Mouse (Mus musculus) G1E (cell line): Measurements from ENCODE around the gene H2-Aa. TPM values are rescaled to one million over a fixed set of nuclear protein-coding genes. Genes with fewer than 3 reads are reported as not detected.

Source experiments
- ATAC-seq: 2 replicates; pipeline ENCODE4 v1.8.0; 2016; ENCODE audit warnings: mild to moderate bottlenecking; ENCODE audit not compliant: insufficient number of reproducible peaks, poor library complexity, low FRiP score, severe bottlenecking; ENCODE audit errors: extremely low read depth
- DNase-seq: peaks from one replicate; pipeline ENCODE4 v3.0.0; 2012; ENCODE audit warnings: low spot score
- H3K27me3 ChIP-seq: 2 replicates; pipeline ENCODE4 v1.6.1; 2012; ENCODE audit warnings: mild to moderate bottlenecking, low read length, inconsistent platforms; ENCODE audit not compliant: insufficient read depth
- H3K36me3 ChIP-seq: replicated peaks from 2 replicates; pipeline ENCODE3; 2012; ENCODE audit warnings: mild to moderate bottlenecking, inconsistent platforms
- H3K4me1 ChIP-seq: 2 replicates; pipeline ENCODE4 v1.6.1; 2012; ENCODE audit warnings: low read depth, low read length, inconsistent platforms, mixed read lengths; ENCODE audit not compliant: insufficient read depth
- H3K4me3 ChIP-seq: 2 replicates; pipeline ENCODE4 v1.5.1; 2012; ENCODE audit warnings: low read depth, mild to moderate bottlenecking, inconsistent platforms, low read length, moderate library complexity, mixed read lengths
- H3K9me3 ChIP-seq: replicated peaks from 2 replicates; pipeline ENCODE4 v1.6.1; 2012; ENCODE audit warnings: inconsistent platforms
- CTCF ChIP-seq: IDR thresholded peaks from 2 replicates; pipeline ENCODE4 v1.5.1; 2012; ENCODE audit warnings: low read depth, low read length, inconsistent platforms, mixed read lengths
- GATA1 ChIP-seq: IDR thresholded peaks from 2 replicates; pipeline ENCODE4 v1.6.1; 2012; ENCODE audit warnings: borderline replicate concordance, low read length, inconsistent platforms, mixed read lengths
- GATA2 ChIP-seq: IDR thresholded peaks from 2 replicates; pipeline ENCODE4 v1.6.1; 2012; ENCODE audit warnings: low read depth, low read length, inconsistent platforms, borderline replicate concordance
- POLR2AphosphoS5 ChIP-seq: IDR thresholded peaks from 2 replicates; pipeline ENCODE4 v1.6.1; 2012; ENCODE audit warnings: low read depth, low read length, inconsistent platforms; ENCODE audit not compliant: insufficient replicate concordance
- TAL1 ChIP-seq: conservative IDR thresholded peaks from 2 replicates; pipeline ENCODE4 v1.6.1; 2012; ENCODE audit warnings: low read depth, low read length, inconsistent platforms, mixed read lengths
- polyA plus RNA-seq: library from polyadenylated mRNA; stranded (reverse); fragments of >175 nt; gene quantifications from 2 replicates; pipeline ENCODE4 v1.2.3, GENCODE M21; 2012
- total RNA-seq, 2 experiments: library from RNA; stranded (forward) in 1 of 2; stranded (reverse) in 1 of 2; fragments of 200-1000 nt in 1 of 2; fragments of >200 nt in 1 of 2; fragmentation: Nextera tagmentation in 1 of 2; gene quantifications; 2 replicates each; pipeline ENCODE4 v1.2.3; 2014 to 2017

H2-Aa gene
- total and polyA plus RNA-seq, 3 experiments, result not detected

DNA sequence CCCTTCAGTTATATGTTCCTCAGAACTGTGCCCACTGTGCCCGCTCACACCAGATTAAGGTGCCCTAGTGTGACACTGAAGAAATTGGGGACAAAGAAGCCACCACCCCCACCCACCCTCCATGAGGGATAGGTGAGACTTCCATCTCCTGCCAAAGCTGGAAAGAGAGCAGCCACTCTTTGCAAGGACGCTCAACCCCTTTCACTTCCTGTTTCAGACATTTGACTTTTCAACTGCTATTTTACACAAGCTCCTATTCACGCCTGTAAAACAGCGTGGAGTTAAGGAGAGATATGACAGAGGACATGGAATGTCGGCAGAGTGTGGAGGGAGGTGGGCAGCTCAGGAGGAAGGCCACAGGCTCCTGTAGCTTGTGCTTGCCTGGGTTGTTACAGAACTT is 1.1 kb downstream of the H2-Aa start:
- TF ChIP-seq GATA1, result no peak
- TF ChIP-seq POLR2AphosphoS5, result no peak
- no peak for TF ChIP-seq TAL1
- no peak for TF ChIP-seq CTCF
- no peak for TF ChIP-seq GATA2
- Histone ChIP-seq H3K36me3 (no peaks in the 10 kb centered on the region), H3K9me3 (no peaks in the 10 kb centered on the region), H3K27me3 (peaks cover 14% of the 10 kb centered on the region), H3K4me3 (no peak overlapping the region), H3K4me1 (no peaks in the 10 kb centered on the region)
- ATAC-seq (no peak), DNase-seq (no peak)

GRCm38 (mm10) chr17:34285848-34286247 is 1.8 kb downstream of the H2-Aa start:
- Histone ChIP-seq H3K4me3 (no peak overlapping the region), H3K36me3 (no peaks in the 10 kb centered on the region), H3K27me3 (peaks cover 16% of the 10 kb centered on the region), H3K9me3 (no peaks in the 10 kb centered on the region), H3K4me1 (no peaks in the 10 kb centered on the region)
- no peak for ATAC-seq
- no peak for DNase-seq
- TF ChIP-seq GATA2 (no peak), CTCF (no peak), TAL1 (no peak), POLR2AphosphoS5 (no peak), GATA1 (no peak)

DNA sequence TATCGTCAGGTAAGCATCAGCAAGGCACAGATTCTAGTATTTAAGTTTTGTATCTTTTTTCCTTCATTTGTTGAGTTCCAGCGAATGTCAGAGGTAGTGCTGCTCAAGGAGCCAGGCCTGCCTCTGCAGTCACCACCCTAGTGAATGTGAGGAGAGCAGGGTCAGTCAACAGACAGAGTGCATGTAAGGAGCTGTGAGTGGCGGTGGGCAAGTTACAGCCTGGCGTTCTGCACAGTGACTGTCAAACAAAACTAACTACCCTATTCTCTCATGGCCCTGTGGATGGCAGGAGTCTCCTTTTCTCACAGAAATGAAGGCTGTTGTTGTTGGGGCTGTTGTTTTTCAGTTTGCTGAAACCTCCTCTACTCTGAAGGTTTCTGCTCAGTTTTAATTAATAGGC is 2.3 kb downstream of the H2-Aa start:
- DNase-seq (no peak), ATAC-seq (no peak)
- H3K9me3 ChIP-seq, result no peaks in the 10 kb centered on the region
- H3K4me3 ChIP-seq, result no peak overlapping the region
- TF ChIP-seq CTCF (no peak), GATA2 (no peak), POLR2AphosphoS5 (no peak), TAL1 (no peak), GATA1 (no peak)
- peaks cover 16% of the 10 kb centered on the region for H3K27me3 ChIP-seq
- H3K4me1 ChIP-seq, result no peaks in the 10 kb centered on the region
- H3K36me3 ChIP-seq, result no peaks in the 10 kb centered on the region

GRCm38 (mm10) chr17:34281836-34282235 is 5.8 kb downstream of the H2-Aa start:
- H3K9me3 ChIP-seq, result no peaks in the 10 kb centered on the region
- H3K27me3 ChIP-seq, result peaks cover 14% of the 10 kb centered on the region
- H3K4me1 ChIP-seq, result no peaks in the 10 kb centered on the region
- no peak for DNase-seq
- no peaks in the 10 kb centered on the region for H3K36me3 ChIP-seq
- TF ChIP-seq GATA1, result no peak
- ATAC-seq, result no peak
- H3K4me3 ChIP-seq, result no peak overlapping the region

GRCm38 (mm10) chr17:34280499-34281038 is 7.1 kb downstream of the H2-Aa start:
- ATAC-seq (no peak), DNase-seq (no peak)
- Histone ChIP-seq H3K36me3 (no peaks in the 10 kb centered on the region), H3K9me3 (no peaks in the 10 kb centered on the region), H3K4me3 (peak overlapping the region; percentile 13; the same call in 1 of the 2 replicates), H3K4me1 (no peaks in the 10 kb centered on the region), H3K27me3 (peaks cover 7% of the 10 kb centered on the region)
- TF ChIP-seq CTCF, result no peak
- TF ChIP-seq POLR2AphosphoS5, result no peak; the same call in 1 of the 2 replicates
- TF ChIP-seq TAL1, result no peak

DNA sequence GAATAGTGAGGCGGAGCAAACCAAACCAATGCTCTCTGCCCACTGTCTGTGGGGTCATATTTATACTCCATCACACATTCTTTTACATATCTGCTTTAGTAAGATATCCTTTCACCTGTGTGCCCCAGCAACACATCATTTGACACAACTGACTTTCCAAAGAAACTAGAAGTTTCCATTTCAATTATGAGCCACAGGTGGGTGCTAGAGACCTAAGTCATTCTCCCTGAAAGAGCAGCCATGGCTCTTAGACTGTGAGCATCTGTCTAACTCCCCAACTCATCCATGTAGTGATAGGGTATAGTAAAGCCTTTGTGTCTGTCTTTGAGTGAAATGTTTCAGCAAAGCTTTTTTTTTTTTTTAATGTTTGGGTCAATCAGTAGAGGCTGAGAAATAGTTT is 15.5 kb downstream of the H2-Aa start:
- no peaks in the 10 kb centered on the region for H3K4me1 ChIP-seq
- no peak for DNase-seq
- H3K4me3 ChIP-seq, result no peak overlapping the region
- no peaks in the 10 kb centered on the region for H3K36me3 ChIP-seq
- H3K9me3 ChIP-seq, result no peaks in the 10 kb centered on the region
- no peak for ATAC-seq
- no peak for TF ChIP-seq GATA2
- no peak for TF ChIP-seq CTCF
- TF ChIP-seq GATA1, result no peak
- no peak for TF ChIP-seq TAL1
- no peak for TF ChIP-seq POLR2AphosphoS5
- peaks cover 13% of the 10 kb centered on the region for H3K27me3 ChIP-seq

GRCm38 (mm10) chr17:34270940-34271339 is 16.7 kb downstream of the H2-Aa start:
- H3K9me3 ChIP-seq, result no peaks in the 10 kb centered on the region
- no peak for ATAC-seq
- no peaks in the 10 kb centered on the region for H3K36me3 ChIP-seq
- no peaks in the 10 kb centered on the region for H3K4me1 ChIP-seq
- no peak for TF ChIP-seq GATA1
- TF ChIP-seq GATA2, result no peak
- no peak for TF ChIP-seq TAL1
- TF ChIP-seq POLR2AphosphoS5, result no peak
- no peak for TF ChIP-seq CTCF
- no peak for DNase-seq
- H3K27me3 ChIP-seq, result peaks cover 13% of the 10 kb centered on the region
- no peak overlapping the region for H3K4me3 ChIP-seq
